Mouse (Mus musculus): ENCODE results near the gene Gsto2.

GRCm38 (mm10) chr19:47935530-47935929 is 70.2 kb downstream of the Gsto2 start:
- TF ChIP-seq CTCF (IDR thresholded peaks at IDR 0.05; ENCODE audit: insufficient read depth, low read depth, low read length) (no peak), POLR2A (IDR thresholded peaks at IDR 0.05; ENCODE audit: insufficient read depth, low read depth, low read length) (no peak)

Measured in olfactory bulb, adult 2 months (tissue).